Mouse (Mus musculus) urinary bladder, postnatal 14 days (tissue): ENCODE data around the gene Gm11541.

ENCODE experiments used
- DNase-seq: peaks from one replicate; pipeline ENCODE4 v3.0.0; 2021; ENCODE audit warnings: low spot score

Gene Gm11541

DNA sequence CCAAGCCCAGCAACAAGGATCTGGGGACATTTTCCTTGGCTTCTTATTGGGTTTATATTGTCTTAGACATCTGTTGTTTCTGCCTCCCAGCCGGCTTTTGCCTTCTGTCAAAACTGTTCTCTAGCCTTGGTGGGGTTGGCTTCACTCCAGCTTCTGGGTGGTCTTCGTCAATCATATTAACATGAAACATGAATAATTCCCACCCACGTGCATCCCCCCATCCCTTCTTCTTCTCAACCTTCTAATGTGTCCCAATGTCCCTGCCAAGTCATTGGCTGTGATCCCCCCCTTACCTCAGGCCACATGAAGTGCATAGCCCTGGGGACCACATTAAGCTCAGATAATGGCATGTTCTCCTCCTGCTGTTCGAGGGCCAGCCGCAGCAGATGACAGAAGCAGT, at the start of gene Gm11541:
Gene Gm11541 (minus strand): TSS at position 28 of the 400 bp plus-strand sequence.
- no peak for DNase-seq

DNA sequence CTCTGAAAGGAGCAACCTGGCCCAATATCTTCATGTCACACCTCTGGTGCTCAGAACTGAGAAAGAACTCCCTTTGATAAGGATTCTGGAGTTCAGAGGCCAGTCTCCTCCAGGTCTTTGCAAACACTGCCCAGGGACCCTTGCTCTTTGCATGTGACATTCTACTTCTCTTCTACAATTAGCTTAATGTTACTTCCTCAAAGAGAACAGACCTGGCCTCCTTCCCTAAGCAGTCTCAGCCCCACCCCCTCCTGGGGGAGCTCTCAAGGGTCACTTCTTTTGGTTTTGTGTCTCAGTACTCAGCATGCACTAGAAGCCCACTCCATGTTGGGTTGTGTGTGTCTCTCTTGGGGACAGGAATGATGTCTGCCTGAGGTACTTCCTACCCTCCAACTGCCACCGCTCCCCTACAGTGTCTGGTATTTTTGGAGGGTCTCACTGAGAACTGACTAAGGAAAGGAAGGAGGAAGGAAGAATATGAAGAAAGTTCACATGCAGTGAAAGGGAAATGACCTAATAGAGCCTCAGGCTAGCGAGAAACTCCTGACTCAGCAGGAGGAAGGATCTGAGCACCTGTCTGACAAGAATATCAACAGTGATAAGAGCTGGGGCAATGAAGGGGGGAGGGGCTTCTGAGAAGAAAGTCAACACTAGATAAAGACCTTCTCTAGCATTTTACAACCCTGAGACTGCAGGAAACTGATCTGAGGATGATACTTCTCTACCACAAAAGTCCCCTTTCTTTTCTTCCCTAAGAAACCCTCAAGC, 48.8 kb upstream of the Gm11541 start:
- DNase-seq = peak; percentile 46

DNA sequence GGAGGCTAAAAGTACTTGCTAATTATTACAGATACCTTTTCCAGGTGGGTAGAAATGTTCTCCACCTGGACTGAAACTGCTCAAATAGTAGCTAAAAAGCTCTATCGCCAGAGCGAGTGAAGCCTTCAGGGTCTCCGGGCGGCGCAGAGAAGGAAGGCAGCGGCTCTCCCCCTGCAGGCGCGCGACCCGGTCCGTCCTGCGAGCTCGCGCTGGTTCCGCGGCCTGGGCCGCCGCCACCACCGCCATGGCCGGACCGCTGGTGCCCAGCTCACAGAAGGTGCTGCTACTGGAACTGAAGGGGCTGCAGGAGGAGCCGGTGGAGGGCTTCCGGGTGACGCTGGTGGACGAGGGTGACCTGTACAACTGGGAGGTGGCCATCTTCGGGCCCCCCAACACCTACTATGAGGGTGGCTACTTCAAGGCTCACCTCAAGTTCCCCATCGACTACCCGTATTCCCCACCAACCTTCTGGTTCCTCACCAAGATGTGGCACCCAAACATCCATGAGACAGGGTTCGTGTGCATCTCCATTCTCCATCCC, 37.5 kb upstream of the Gm11541 start, which contains the start of gene Cdc34b:
Gene Cdc34b (plus strand): TSS at position 51 of the 541 bp plus-strand sequence.
- DNase-seq = no peak

DNA sequence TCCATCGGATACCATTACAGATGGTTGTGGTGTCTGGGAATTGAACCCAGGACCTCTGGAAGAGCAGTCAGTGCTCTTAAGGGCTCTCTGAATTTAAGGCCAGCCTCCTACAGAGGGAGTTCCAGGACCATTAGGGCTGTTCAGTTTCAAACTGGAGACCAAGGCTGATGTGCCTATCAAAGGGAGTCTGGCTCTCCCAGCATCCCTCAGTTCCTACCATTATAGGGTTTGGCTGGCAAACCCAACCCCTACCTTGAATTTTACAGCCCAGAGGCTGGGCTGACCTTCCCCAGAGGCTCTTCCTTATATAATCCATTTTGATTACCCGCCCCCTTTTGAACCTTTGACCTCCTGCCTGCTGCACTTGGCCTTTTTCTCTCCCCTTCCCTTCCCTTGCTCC, 31.4 kb upstream of the Gm11541 start:
- DNase-seq = no peak

DNA sequence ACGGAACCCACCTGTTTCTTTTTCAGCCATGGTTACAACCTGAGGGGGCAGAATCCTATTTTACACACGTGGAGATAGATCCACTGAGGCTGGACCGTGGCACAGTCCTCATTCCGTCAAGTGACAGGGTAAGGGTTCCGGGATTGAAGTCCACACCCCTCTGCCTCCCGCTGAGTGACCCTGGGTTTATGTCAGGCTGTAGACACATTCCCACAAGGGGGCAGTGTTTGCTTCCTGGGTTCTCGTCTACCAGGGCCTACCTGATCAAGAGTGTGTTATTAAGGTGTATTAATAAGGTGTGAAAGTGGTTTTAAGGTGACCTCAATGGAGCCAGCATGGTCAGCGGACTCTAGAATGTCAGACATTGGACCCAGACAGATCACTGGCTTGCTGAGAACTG, 28.5 kb upstream of the Gm11541 start:
- peak; percentile 47 for DNase-seq

DNA sequence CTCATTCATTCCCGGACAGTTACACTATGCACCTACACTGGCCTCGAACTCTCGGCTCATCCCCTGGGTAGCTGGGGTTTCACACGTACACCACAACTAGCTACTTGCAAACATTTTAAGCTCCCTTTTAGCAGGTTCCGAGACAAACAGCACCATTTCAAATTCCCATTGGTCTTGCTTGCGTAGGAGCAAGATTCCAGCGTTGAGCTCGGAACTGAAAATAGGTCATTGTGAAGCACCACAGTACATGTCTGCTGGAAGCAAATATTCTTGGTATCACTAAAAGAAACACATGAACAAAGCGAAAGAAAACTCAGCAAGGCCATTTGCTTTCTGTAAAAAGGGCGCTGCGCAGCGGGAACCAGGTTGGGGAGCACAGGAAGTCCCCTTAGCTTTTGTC, 26.9 kb upstream of the Gm11541 start:
- no peak for DNase-seq

DNA sequence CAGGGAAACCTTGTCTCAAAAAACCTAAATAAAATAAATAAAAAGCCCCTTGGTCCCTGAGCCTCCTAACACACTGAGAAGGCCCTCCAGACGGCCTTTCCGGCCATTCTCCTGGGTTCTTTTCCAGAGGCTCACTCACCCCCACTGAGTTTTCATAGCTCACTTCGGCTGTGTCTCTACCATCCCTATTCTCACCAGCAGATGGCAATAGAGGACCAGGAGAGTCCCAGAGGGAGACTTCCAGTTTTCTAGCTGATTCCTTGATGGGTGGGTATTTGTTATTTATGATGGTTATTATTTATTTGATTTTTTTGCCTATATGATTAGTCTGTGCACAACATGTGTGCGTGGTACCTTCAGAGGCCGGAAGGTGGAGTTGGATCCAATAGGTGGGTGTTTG, 26.0 kb upstream of the Gm11541 start:
- DNase-seq = peak; percentile 79

DNA sequence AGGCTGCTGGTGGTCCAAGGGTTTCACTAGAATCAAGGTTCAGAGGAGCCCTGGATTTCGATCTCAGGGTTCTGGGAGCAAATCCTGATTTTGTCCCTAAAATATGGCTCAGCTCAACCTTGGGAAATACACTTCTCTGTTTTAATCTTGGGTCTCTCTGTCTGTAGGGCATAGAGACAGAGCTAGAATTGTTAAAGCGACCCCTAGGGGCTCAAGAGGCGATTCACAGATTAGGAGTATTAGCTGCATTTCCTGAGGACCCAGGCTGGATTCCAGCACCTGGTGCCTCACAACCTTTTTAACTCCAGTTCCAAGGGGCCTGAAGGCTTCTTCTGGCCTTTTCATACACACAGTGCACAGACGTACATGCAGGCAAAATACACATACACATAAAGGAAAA, 25.3 kb upstream of the Gm11541 start:
- DNase-seq = no peak

DNA sequence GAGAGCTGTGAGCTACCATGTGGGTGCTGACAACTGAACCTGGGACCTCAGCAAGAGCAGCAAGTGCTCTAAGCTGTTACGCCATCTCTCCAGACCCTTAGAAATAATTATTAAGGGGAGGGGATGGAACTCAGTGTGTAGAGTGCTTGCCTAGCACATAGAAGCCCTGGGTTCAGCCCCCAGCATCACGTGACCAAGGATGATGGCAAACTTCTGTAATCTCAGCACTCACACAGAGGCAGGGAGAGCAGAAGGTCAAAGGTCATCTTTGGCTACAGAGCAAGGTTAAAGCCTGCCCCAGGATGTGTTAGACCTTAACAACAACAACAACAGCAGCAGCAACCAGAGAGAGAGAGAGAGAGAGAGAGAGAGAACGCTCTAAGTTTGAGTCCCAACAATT, 24.2 kb upstream of the Gm11541 start:
- DNase-seq = no peak

DNA sequence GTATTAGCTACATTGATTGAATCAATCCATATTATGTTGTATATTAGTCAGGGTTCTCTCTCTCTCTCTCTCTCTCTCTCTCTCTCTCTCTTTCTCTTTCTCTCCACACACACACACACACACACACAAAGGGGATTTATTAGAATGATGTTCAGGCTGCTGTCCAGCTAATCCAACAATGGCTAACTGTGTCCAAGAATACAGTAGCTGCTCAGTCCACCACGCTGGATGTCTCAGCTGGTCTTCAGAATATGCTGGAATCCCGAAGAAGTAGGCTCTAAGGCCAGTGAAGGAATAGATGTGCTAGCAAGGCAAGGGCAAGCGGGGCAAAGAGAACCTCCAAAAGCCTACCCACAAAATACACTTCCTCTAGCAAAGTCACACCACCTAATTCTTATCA, 23.0 kb upstream of the Gm11541 start:
- DNase-seq = no peak

DNA sequence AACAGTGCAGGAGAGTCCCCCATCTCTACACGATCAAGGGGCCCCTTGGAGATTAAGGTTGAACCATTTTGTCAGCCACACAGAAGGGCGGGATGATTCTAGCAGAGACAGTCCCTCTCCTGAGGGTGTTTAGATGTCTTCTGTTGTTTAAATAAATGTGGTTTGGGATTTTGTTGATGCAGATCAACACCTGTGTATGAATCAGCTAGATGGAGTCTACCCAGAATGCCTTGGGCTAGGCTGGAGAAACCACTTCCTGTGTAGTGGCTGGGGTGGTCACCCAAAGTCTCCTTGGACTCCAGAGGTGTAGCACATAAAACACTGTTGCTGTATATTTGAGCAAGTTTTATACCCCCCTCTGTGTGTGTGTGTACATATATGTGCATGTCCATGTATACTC, 14.9 kb upstream of the Gm11541 start:
- DNase-seq = no peak

DNA sequence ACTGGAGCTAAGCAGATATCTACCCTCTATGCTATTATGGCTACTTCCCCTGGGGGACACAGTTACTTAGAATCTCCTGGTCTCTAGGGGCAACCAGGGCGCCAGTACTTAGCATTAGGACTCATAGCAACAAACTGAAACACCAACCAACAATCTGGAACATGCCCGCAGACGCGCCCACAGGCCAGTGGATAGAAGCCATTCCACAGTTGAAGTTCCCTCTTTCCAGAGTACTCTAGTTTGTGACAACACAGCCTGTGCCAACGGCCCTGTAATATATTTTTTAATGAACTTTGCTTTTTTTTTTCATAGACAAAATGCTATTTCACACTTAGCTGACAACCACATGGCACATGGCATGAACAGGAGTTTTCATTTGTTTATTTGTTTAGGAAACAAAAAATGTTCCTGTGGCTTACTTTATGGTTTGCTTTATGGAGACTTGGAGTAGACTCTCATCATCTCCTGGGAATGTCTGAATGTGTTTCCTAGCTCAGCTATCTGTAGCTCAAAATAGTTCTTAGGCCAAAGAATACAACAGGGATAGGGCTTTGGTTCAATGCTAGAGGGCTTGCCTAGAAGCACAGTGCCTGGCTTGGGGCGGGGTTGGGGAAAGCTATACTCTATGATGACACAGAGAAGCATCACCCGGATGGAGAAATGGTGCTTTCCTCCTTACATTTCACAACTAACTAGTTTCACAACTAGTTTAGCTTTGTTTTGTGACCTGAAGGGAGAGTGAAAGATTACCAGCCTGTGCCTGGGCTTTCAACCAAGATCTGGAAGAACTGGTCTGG, 14.0 kb upstream of the Gm11541 start:
- no peak for DNase-seq

DNA sequence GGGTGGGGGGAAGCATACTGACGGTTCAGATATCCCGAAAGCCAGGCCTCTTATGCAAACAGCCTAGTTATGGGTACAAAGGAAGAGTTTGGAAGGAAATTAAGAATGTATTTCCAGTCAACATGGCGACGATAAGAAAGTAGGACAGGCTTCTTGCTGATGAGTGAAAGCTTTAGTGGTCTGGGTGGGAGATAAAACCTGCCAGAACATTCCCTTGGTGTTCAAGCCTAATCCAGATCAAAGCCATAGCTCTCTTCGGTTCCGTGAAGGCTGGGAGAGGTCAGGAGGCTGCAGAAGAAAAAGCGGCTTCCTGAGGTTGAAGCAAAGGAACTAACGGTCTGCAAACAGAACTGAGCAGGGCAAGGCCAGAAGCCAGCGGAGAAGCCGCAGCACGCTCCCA, 12.9 kb upstream of the Gm11541 start:
- no peak for DNase-seq

DNA sequence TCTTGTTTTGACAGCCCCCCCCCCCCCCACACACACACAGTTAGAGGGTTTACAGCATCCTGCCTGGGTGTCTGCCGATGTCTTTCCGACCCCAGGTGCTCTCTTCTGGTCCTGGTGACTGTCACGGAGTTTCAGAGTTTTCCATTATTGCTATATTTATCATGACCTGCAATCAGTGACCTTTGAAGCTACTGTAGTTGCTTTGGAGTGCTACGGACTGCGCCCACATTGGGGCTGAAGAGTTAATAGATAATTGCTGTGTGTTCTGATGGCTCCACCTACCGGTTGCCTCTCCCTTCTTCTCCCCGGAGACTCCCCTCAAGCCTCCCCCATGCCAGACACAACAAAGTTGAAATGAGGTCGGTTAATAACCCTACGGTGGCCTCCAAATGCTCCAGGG, 12.5 kb upstream of the Gm11541 start:
- peak; percentile 29 for DNase-seq

DNA sequence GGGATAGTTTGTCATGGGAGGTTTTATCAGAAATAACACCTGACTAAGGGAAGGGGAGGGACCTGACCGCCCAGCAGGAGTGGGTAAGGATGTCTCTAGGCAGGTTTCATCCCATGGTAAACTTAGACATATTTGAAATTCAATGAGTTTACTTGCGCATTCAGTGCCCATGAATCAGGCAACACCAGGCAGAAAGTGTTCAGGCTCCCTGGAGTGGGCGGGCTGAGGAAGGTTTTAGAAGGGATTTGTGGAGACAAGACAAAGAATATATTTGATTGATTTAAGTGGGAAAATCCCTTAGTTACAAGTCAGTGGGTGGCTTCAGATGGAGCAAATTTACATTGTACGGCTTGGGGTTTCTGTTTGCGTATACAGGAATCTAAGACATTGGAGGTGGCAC, 11.3 kb upstream of the Gm11541 start:
- no peak for DNase-seq

DNA sequence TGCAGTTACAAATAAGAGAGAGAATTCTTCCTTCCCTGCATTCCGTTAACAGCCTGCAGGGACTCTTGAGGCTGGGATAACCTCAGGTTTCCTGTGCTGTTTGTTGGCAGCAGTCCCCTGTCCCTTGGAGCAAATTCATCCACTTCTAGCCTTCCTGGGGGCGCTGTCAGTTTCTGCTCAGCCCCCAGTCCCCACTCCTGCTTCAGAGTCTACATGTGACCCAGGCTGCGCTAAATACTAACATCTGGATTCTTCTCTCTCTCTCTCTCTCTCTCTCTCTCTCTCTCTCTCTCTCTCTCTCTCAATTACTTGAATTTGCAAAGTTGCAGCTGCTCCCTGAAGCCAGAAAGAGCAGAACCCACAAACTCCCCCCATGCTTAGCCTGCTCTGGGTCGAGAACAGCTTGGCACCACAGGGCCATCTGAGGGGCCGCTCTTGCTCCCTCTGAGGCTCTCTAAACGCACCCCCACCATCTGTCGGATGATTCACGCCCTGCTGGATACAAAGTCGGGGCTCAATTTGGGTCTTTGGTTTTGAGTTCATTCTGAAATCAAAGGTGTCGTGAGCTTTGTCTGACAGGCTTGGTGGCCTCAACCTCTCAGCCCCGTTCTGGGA, 9.1 kb upstream of the Gm11541 start:
- no peak for DNase-seq

DNA sequence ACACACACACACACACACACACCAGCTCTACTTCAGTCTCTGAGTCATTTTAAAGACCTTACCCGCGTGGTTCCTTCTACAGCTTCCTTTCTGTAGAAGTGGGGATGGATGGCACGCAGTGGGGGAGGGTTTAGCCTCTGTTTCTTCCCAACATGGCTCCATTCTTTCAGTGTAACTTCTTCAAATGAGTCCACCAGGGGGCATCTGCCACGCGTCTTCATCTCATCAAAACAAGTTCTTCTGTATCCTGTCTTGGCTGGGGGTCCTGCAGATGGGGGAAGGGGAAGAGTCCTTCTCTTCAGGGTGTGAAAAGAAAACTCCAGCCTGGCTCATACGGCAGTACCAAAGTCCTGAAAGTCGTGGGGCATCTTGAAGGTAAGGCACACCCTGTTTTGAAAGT, 279 bp downstream of the Gm11541 start:
- DNase-seq = no peak

DNA sequence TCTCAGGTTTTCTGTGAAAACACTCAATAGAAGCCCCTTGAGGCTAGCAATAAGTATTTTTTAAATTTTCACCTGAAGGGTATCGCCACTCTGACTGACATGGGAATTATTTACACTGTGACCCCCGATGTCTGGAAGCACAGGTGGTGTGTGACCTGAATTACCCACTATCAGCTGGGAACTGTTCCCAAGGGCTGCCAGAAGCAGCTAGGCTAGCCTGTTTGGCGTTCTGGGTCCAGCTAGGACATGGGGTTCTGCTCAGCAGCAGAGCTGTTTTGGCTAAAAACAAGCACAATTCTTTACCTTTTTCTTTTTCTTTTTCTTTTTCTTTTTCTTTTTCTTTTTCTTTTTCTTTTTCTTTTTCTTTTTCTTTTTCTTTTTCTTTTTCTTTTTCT, 2.1 kb downstream of the Gm11541 start:
- no peak for DNase-seq

DNA sequence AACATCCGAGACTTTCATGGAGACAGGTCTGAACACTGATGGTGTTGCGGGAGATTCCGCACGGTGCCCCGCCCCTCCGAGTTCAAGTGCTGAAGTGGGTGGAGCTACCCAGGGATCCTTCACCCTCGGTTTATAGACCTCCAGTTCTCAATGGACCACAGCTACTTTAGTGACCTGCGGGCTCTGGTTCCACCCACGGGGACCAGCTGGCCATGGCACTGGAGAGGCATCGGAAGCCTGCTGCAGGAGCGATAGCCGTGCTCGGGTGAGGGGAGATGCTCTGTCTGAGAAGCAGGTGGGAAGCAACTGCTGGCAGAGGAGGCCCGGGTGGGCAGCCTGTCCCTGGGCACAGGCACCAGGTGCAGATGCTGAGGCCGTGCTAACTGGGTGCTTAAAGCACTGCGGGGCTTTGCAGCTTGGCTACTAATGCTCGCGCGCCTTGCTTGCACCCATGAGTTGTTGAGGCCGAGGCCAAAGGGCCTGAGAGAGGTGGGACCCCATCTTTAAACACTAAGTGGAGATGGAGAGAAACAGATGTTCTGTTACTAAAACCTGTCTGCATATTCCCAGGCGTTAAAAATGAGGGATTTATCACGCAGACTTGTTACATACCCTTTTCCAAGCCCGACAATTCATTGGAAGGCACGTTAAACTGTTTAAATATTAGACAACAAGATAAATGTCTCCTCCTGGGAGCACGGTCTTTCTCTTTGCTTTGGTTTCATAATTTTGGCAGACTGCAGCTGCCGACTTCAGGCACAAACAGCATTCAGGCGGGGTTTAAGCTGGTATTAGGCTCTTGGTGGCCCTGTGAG, 2.7 kb downstream of the Gm11541 start:
- DNase-seq = no peak

DNA sequence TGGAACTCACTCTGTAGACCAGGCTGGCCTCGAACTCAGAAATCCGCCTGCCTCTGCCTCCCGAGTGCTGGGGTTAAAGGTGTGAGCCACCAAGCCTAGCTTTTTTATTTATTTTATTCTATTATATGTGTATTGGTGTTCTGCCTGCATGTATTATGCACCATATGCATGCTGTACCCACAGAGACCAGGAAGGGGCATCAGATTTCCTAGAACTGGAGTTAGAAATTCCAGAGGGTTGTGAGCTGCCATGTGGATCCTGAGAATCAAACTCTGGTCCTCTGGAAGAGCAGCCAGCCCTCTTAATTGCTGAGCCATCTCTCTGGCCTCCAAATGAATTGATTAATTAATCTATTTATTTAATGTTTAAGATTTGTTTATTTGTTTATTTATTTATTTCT, 4.9 kb downstream of the Gm11541 start:
- no peak for DNase-seq

DNA sequence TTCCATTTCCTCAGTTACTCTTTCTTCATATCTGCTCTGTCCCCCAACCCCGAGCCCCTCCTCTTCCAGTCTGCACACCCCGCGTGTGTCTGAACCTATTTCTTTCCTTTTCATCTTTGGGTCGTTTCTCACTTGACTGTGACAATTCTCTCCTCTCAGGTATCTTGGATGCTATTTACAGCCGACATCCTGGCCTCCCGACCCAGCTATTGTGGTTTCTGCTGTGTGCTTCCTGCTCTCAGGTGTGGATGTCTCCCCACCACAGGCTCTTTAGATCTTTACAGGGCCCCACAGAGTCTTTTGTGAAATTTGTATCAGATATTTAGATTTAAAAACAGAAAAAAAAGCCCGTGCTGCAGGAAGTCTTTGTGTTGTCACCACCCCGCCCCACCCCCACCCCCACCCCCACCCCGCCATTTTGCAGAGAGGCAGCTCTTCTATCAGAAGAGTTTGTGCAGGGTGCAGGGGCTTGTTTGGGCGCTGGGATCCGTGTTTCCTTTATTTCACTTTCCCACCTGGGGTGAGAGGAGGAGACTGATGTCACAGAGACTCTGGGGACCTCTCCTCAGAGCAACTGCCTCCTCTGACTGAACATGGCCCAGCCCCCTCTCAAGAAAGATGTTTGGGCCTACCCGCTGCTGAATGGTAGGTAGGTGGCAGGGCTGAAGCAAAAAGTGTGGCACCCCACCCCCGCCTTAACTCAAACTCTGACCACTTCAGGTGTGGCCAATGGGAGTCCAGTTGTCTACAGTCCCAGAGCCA, 6.4 kb downstream of the Gm11541 start:
- DNase-seq = no peak
